Mouse (Mus musculus): Measurements from ENCODE around the gene Gm17349. TPM values are rescaled to one million over a fixed set of nuclear protein-coding genes. Genes with fewer than 3 reads are reported as not detected.
A peak's percentile ranks its signal among the peaks of the same experiment; 100 is the strongest.
"Not testable (repeated sequence)": the region's sequence is repeated elsewhere in the genome, so short reads cannot be mapped to it uniquely, and the experiment has no call there.

Gene Gm17349
- polyA plus RNA-seq, 1 experiment from 2014 or later: not detected

- 85% methylated on average over 10 of the region's 10 CpGs for WGBS
- H3K9ac ChIP-seq: no peak overlapping the region
- peaks cover 41% of the 10 kb centered on the region for H3K4me1 ChIP-seq (replicated peaks)
Measured at GRCm38 (mm10) chr15:99710221-99711190, 5.2 kb upstream of the Gm17349 start.

DNA sequence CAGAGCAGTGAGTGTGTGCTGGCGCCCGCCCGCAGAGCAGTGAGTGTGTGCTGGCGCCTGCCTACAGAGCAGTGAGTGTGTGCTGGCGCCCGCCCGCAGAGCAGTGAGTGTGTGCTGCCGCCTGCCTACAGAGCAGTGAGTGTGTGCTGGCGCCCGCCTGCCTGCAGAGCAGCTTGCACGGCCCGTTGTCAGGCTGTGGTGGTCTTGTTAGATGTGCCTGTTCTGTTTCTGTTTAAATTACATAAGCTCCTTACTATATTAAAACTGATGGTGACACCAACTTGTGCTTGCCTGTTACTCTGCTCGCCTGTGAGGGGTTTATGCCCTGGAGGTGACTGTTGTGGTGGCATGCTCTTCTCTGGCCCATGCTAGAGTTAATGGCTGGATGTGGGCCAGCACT, 2.9 kb upstream of the Gm17349 start:
- Histone ChIP-seq H3K27ac (ENCODE audit: poor library complexity, severe bottlenecking) (no peak overlapping the region), H3K9ac (no peak overlapping the region), H3K4me1 (replicated peaks) (peaks cover 43% of the 10 kb centered on the region), H3K4me3 (no peak overlapping the region), H3K9me3 (replicated peaks) (no peaks in the 10 kb centered on the region), H3K27me3 (replicated peaks) (no peaks in the 10 kb centered on the region), H3K4me2 (no peak overlapping the region), H3K36me3 (peaks cover 86% of the 10 kb centered on the region)
- no peak for ATAC-seq (ENCODE audit: insufficient number of reproducible peaks, low FRiP score)
- WGBS: 97% methylated on average over 13 of the region's 13 CpGs

More at GRCm38 (mm10) chr15:99710221-99711190, 5.2 kb upstream of the Gm17349 start:
- H3K9me3 ChIP-seq (replicated peaks): no peaks in the 10 kb centered on the region
- no peak overlapping the region for H3K27ac ChIP-seq (ENCODE audit: poor library complexity, severe bottlenecking)
- ATAC-seq (ENCODE audit: insufficient number of reproducible peaks, low FRiP score): no peak
- no peak overlapping the region for H3K4me2 ChIP-seq
- H3K36me3 ChIP-seq: peaks cover 90% of the 10 kb centered on the region
- no peak overlapping the region for H3K4me3 ChIP-seq
- H3K27me3 ChIP-seq (replicated peaks): no peaks in the 10 kb centered on the region

GRCm38 (mm10) chr15:99704881-99705280, 409 bp downstream of the Gm17349 start:
- no peak for ATAC-seq (ENCODE audit: insufficient number of reproducible peaks, low FRiP score)
- WGBS: 17% methylated on average over 7 of the region's 7 CpGs
- Histone ChIP-seq H3K9ac (peak overlapping the region; percentile 65), H3K4me2 (peak overlapping the region; percentile 67), H3K9me3 (replicated peaks) (no peaks in the 10 kb centered on the region), H3K4me1 (replicated peaks) (peaks cover 42% of the 10 kb centered on the region), H3K36me3 (peaks cover 53% of the 10 kb centered on the region), H3K27me3 (replicated peaks) (no peaks in the 10 kb centered on the region), H3K27ac (ENCODE audit: poor library complexity, severe bottlenecking) (peak overlapping the region; percentile 96), H3K4me3 (peak overlapping the region; percentile 30)

- peaks cover 46% of the 10 kb centered on the region for H3K36me3 ChIP-seq
- H3K4me1 ChIP-seq (replicated peaks): peaks cover 42% of the 10 kb centered on the region
Measured at GRCm38 (mm10) chr15:99704041-99704681, 1.1 kb downstream of the Gm17349 start.

DNA sequence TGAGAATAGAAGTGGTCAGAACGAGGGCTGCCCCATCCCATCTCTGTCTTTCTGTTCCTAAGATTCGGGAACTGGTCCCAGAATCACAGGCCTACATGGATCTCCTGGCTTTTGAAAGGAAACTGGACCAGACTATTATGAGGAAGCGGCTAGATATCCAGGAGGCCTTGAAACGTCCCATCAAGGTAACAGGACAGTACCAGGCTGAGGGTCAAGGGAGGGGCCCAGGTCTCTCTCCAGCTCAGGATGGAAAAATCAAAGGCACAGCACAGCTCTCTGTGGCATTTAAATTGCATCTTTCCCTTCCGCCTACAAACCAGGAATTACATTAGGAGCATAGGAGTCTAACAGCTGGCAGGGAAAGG, 1.6 kb downstream of the Gm17349 start:
- H3K9ac ChIP-seq: peak overlapping the region; percentile 65
- 65% methylated on average over 5 of the region's 5 CpGs for WGBS
- H3K27me3 ChIP-seq (replicated peaks): 0 out of 2 replicates have a peak, but pooled peaks cover 1% of the 10 kb centered on the region
- H3K36me3 ChIP-seq: peaks cover 41% of the 10 kb centered on the region
- peak overlapping the region; percentile 30; the same call in 1 of the 2 replicates for H3K4me3 ChIP-seq
- H3K9me3 ChIP-seq (replicated peaks): no peaks in the 10 kb centered on the region
- peak overlapping the region; percentile 67 for H3K4me2 ChIP-seq
- no peak for ATAC-seq (ENCODE audit: insufficient number of reproducible peaks, low FRiP score)
- peaks cover 46% of the 10 kb centered on the region for H3K4me1 ChIP-seq (replicated peaks)
- H3K27ac ChIP-seq (ENCODE audit: poor library complexity, severe bottlenecking): peak overlapping the region; percentile 96

More at GRCm38 (mm10) chr15:99704041-99704681, 1.1 kb downstream of the Gm17349 start:
- peak overlapping the region; percentile 96 for H3K27ac ChIP-seq (ENCODE audit: poor library complexity, severe bottlenecking)
- ATAC-seq (ENCODE audit: insufficient number of reproducible peaks, low FRiP score): no peak
- peak overlapping the region; percentile 30 for H3K4me3 ChIP-seq
- peak overlapping the region; percentile 65 for H3K9ac ChIP-seq
- 37% methylated on average over 23 of the region's 23 CpGs for WGBS
- no peaks in the 10 kb centered on the region for H3K9me3 ChIP-seq (replicated peaks)
- H3K27me3 ChIP-seq (replicated peaks): no peaks in the 10 kb centered on the region
- H3K4me2 ChIP-seq: peak overlapping the region; percentile 67

DNA sequence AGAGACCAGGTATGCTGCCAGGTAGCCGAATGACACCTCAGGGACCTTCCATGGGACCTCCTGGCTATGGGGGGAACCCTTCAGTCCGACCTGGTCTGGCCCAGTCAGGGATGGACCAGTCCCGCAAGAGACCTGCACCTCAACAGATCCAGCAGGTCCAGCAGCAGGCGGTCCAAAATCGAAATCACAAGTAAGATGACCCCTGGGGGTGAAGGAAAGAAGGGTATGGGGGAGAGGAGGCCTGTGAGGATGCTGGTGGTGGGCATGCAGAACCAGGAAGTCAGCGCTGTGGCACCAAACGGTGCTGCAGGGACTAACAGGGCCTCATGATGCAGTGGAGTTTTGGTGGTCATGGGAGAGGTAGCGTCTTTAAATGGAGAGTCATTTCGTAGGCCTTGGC, 2.2 kb downstream of the Gm17349 start:
- H3K27ac ChIP-seq (ENCODE audit: poor library complexity, severe bottlenecking): peak overlapping the region; percentile 96
- no peaks in the 10 kb centered on the region for H3K9me3 ChIP-seq (replicated peaks)
- H3K4me2 ChIP-seq: peak overlapping the region; percentile 67
- peak overlapping the region; percentile 90 for H3K9ac ChIP-seq
- 67% methylated on average over 9 of the region's 9 CpGs for WGBS
- H3K4me1 ChIP-seq (replicated peaks): peaks cover 48% of the 10 kb centered on the region
- no peak for ATAC-seq (ENCODE audit: insufficient number of reproducible peaks, low FRiP score)
- peak overlapping the region; percentile 79 for H3K4me3 ChIP-seq
- H3K27me3 ChIP-seq (replicated peaks): 0 out of 2 replicates have a peak, but pooled peaks cover 5% of the 10 kb centered on the region
- H3K36me3 ChIP-seq: peaks cover 35% of the 10 kb centered on the region

DNA sequence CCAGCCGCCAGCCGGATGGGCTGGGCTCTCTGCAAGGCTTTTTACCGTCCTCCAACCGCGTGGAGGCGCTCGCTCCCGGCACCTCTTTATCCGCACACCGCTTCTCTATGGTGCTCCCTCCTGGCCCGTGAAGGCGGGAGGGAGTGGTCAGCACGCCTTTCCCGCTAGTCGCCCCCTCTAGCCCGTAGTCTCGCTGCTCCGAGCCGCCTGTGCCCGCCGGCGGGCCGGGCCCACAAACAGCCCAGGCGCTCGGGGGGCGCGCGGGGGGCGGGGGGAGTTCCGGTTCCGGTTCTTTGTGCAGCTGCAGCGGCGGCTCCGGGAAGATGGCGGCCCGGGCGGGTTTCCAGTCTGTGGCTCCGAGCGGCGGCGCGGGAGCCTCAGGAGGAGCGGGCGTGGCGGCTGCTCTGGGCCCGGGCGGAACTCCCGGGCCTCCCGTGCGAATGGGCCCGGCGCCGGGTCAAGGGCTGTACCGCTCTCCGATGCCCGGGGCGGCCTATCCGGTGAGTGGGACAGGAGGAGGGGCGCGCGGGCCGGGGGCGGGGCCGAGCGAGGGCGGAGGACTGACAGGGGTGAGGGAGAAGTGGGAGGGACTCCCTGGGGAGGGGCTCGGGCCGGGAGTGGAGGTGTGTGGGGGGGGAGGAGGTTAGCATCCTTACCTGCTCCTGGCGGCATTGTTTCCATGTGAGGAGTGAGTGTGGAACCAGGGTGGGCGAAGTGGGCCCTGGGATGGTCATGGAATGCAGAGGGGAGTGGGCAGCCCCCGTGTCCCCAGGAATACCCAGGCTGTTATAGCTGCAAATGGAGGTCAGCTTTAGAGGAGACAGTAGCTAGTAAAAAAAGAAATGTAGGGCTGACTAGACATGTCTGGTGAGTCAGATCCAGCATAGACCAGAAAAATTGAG, 3.0 kb downstream of the Gm17349 start, which contains the start of gene Smarcd1:
Gene Smarcd1 (plus strand): TSS at position 131 of the 902 bp plus-strand sequence.
- H3K27me3 ChIP-seq (replicated peaks): peaks cover 13% of the 10 kb centered on the region
- H3K9ac ChIP-seq: peak within 1 kb of the TSS; percentile 90
- H3K4me1 ChIP-seq (replicated peaks): peaks cover 48% of the 10 kb centered on the region
- ATAC-seq (ENCODE audit: insufficient number of reproducible peaks, low FRiP score): peak; percentile 90
- H3K4me3 ChIP-seq: peak within 1 kb of the TSS; percentile 79
- H3K27ac ChIP-seq (ENCODE audit: poor library complexity, severe bottlenecking): peak within 1 kb of the TSS; percentile 96
- peaks cover 27% of the 10 kb centered on the region for H3K36me3 ChIP-seq
- peak within 1 kb of the TSS; percentile 67 for H3K4me2 ChIP-seq
- H3K9me3 ChIP-seq (replicated peaks): no peaks in the 10 kb centered on the region
- under 1% methylated on average over 70 of the region's 71 CpGs for WGBS

- Histone ChIP-seq H3K27me3 (replicated peaks) (peaks cover 19% of the 10 kb centered on the region), H3K4me2 (peak overlapping the region; percentile 67), H3K27ac (ENCODE audit: poor library complexity, severe bottlenecking) (peak overlapping the region; percentile 96; the same call in 1 of the 2 replicates), H3K9ac (peak overlapping the region; percentile 90; the same call in 1 of the 2 replicates), H3K4me3 (peak overlapping the region; percentile 79), H3K36me3 (peaks cover 21% of the 10 kb centered on the region), H3K4me1 (replicated peaks) (peaks cover 48% of the 10 kb centered on the region)
- not testable (repeated sequence) for ATAC-seq (ENCODE audit: insufficient number of reproducible peaks, low FRiP score); H3K9me3 ChIP-seq (replicated peaks)
- 42% methylated on average over 16 of the region's 16 CpGs for WGBS
Measured at GRCm38 (mm10) chr15:99701640-99701998, 3.7 kb downstream of the Gm17349 start.

DNA sequence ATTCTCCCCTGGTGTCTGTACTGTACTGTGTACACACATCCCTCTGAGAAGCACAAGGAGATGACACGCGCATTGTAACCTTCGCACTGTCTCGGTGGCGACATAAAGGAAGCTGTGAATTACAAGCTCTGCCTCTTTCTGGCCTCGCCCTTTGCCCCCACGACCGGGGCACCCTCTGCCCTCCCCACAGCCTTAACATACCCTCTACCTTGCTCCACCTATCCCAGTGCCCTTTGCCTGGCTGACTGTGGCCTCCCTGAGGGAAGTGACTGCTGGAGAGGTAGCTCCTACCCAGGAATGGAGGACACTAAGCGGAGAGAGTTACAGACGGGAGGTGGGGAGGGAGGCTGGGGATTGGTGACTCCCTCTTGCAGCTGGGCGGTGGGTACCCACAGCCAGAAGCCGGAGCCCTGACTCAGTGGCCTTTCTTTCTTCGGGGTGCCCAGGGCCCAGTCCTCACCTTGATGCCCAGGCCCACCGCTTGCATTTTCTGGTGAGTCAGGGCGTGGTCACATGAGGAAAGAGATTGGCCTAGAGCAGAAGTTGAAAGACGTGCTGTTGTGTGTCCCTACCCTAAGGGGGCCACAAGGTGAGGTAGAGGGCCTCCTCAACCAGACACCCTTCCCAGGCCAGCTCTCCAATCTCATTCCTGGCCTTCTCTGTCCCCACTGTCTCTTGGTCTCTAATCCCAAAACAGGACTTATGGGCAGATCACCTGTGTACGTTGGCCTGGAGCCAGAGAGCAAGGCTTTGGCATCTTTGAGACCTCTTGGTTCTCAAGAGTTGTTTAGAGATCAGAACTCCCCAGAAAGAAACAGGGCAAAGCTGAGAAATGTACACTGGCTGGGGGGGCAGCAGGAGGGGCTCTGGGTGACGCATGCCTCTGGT, 4.8 kb downstream of the Gm17349 start:
- Histone ChIP-seq H3K9ac (no peak overlapping the region), H3K27me3 (replicated peaks) (peaks cover 24% of the 10 kb centered on the region), H3K4me3 (no peak overlapping the region), H3K36me3 (peaks cover 13% of the 10 kb centered on the region), H3K4me1 (replicated peaks) (peaks cover 43% of the 10 kb centered on the region), H3K4me2 (no peak overlapping the region), H3K9me3 (replicated peaks) (no peaks in the 10 kb centered on the region), H3K27ac (ENCODE audit: poor library complexity, severe bottlenecking) (no peak overlapping the region)
- 84% methylated on average over 18 of the region's 18 CpGs for WGBS
- no peak for ATAC-seq (ENCODE audit: insufficient number of reproducible peaks, low FRiP score)

- H3K4me3 ChIP-seq: no peak overlapping the region
- H3K9ac ChIP-seq: no peak overlapping the region
- peaks cover 24% of the 10 kb centered on the region for H3K27me3 ChIP-seq (replicated peaks)
- no peak overlapping the region for H3K4me2 ChIP-seq
- ATAC-seq (ENCODE audit: insufficient number of reproducible peaks, low FRiP score): no peak
- WGBS: 82% methylated on average over 10 of the region's 10 CpGs
- H3K9me3 ChIP-seq (replicated peaks): no peaks in the 10 kb centered on the region
- H3K4me1 ChIP-seq (replicated peaks): peaks cover 43% of the 10 kb centered on the region
- H3K36me3 ChIP-seq: peaks cover 12% of the 10 kb centered on the region; the same call in 1 of the 2 replicates
- H3K27ac ChIP-seq (ENCODE audit: poor library complexity, severe bottlenecking): no peak overlapping the region
Measured at GRCm38 (mm10) chr15:99699715-99700114, 5.6 kb downstream of the Gm17349 start.
